Mouse (Mus musculus): ENCODE measurements at regions not wholly inside any gene's neighbourhood (a gene's known extent, or its start where the extent isn't known, plus 50 kb on each side); places are given as distances from the start of the nearest gene placed in this dataset.

DNA sequence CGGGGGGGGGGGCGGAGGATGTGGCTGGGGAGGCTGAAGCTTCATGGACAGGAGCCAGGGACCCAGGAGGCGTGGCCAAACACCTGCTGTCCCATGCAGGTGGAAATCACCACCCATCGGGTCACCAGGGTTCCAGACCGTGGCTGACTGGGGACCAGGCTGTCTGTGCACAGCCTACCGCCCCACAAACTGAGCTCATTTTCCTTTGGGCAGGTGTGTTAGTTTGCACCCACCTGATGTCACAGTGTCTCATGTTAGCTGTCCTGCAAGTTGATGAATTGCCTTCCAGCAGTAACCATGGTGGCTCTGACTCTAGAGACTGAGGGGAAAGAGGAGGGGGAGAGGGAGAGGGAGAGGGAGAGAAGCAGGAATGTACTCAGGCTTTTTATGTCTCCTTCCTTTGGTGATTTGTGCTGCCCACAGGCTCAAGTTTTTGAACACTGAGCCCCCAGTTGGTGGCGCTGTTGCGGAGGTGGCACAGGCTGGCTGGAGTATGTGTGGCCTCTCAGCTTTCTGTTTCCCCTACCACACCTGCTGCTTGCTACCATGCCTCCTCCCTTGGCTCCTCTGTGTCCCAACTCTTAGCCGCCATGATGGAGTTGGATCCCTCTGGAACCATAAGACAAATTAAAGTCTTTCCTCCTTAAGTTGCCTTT lies 107.8 kb upstream of the Man2a1 start:
- DNase-seq (ENCODE audit: low spot score): peak; percentile 30

DNA sequence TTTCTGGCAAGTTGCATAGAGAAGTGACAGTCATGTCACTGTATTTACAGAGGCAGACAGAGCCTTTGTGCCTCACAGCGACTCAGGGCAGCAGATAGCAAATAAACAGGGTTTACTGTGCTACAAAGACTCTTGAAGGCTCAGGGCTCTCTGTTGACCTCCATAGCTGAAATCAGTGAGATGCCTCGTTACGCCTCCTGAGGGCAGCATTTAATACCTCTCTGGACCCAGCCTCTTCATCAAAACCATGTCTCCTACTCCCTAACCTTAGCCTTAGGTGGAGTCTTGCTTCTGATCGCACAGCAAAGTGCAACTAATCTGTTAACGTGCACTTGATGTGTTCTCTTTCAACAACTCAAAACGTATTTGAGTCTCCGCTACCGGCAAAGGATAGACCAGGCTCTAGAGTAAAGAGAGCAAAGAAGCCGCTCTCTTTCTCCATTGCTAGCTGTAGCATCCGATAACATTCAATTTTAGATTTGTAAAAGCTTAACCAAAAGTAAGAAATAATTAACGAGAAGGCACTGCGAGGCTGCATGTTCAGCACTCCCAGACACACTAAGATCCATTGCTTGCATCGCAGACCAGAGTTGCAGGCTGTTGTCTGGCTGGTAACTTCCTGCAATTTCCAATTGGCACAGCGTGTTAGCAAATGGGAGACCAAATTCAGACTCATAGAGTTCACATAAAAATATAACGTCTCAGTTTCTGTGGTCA lies 101.1 kb upstream of the Man2a1 start:
- DNase-seq (ENCODE audit: low spot score): peak; percentile 53

DNA sequence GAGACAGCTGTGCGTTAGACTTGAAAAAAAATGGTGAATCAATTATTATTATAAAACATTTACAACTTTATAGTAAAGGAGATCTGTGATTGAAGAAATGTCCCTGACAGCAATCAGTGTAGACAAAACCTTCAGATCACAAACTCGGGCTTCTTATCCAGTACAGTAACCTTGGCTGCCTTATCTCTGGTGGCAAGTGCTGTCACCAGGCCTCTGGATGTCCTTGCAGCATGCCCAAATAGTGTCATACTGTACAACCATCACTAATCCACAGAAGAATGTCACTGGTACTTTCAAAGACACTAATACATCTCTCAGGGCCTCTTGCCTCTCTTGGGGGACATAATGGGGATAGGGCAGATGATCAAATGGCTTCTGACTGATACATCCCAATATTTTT lies 98.2 kb upstream of the Man2a1 start:
- DNase-seq (ENCODE audit: low spot score): no peak

DNA sequence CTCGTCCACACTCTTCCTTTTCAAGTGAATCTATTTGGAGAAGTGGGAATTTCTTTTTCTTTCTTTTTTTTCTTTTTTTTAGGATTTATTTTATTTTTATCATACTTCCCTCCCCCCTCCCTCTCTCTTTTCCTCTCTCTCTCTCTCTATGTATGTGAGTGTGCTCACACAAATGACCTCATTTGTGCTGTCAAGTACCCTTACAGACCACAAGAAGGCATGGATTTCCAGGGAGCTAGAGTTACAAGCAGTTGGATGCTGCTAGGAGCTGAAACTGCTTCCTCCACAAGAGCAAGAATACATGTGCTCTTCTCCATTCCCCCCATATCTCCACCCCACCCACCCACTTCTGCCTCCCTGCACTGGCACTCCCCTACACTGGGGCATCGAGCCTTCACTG lies 94.6 kb upstream of the Man2a1 start:
- no peak for DNase-seq (ENCODE audit: low spot score)

DNA sequence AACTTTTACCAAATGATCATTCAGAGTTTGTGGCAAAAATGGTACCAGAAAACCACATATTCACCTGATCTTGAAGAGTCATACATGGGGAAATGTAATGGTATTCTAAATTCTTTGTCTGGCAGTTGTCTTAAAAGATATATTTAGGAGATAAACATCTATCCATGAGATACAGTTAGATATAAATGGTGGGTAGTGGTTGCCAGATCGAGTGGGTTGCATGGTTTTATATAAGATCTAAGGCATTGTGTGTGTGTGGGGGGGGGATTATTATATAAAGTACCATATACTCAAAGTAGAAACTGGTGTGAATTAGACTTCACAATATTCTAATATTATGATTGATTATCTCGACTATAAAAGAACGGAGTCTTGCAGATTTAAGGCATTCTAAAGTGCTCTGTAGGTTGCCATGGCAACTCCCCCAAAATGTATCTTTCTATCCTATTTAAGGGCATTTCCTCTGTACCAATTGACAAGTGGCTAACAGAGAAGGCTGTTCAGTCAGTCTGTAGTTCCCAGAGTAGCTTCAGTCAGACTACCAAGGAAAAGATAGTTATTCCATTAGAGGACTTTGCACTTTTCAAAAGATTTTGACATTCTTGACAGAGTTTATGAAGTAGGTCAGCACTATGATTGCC lies 89.3 kb upstream of the Man2a1 start:
- DNase-seq (ENCODE audit: low spot score): no peak

DNA sequence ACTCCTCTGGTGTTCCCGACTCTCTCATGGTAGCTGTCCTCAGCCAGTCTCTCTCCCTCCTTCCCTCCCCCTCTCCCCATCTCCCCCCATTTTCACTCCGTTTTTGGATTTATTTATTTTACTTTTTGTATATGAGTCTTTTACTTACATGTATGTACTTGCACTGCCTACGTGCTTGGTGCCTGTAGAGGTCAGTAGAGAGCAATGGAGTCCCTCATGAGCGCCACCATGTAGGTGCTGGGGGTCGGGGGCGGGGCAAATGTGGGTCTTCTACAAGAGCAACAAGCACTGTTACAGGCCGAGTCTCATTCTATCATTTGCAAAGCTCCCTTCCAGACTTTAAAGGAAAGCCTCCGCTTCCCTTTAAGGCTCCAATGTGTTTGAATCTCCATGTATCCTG lies 78.3 kb upstream of the Man2a1 start:
- no peak for DNase-seq (ENCODE audit: low spot score)

DNA sequence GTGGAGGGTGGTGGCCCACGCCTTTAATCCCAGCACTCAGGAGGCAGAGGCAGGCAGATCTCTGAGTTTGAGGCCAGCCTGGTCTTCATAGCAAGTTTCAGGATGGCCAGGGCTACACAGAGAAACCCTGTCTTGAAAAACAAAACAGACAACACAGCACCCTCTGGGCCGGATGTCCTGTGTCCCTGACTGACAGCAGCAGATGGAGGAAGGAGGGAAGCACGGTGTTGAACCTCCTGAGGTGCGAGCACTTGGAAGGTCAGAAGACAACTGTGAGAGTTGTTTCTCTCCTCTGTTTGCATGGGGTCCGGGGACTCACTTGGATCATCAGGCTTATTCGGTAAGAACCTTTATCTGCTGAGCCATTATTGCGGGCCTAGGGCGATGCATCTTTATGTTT lies 76.6 kb upstream of the Man2a1 start:
- DNase-seq (ENCODE audit: low spot score): no peak

DNA sequence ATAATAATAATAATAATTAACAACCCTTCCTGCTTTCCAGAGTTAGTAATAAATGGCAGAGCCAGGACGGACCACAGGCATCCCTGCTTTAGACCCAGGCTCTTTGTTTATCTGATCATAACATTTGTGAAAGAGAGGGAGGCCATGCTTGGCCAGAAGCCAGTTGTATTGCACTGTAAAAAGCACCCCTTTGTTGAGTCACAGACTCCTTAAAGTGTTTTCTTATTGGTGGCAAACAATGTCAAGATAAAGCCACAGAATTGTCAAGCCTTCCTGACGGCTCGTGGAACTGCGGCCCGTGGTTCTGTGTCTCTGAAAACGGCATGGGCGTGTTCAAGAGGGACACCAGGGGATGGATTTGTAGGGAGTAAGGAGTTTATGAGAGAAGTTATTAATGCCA lies 72.7 kb upstream of the Man2a1 start:
- no peak for DNase-seq (ENCODE audit: low spot score)

DNA sequence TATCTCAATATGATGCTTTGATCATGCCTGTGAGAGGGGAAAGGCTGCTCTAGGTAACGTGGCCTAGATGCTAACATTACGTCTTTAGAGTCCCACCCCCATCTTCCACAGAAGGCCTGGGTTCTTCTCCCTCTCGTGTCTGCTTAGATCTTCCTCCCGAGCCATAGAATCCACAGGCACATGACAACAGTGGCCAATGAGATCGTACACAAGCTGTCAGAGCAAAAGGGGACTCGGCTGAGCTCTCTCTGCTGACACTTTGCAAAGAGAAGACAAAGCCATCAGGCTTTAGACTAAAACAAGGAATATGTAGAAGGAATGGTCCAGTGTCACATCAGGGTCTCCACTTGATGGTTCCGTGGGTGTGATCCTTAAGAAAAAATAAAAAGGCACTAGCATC lies 72.1 kb upstream of the Man2a1 start:
- no peak for DNase-seq (ENCODE audit: low spot score)

DNA sequence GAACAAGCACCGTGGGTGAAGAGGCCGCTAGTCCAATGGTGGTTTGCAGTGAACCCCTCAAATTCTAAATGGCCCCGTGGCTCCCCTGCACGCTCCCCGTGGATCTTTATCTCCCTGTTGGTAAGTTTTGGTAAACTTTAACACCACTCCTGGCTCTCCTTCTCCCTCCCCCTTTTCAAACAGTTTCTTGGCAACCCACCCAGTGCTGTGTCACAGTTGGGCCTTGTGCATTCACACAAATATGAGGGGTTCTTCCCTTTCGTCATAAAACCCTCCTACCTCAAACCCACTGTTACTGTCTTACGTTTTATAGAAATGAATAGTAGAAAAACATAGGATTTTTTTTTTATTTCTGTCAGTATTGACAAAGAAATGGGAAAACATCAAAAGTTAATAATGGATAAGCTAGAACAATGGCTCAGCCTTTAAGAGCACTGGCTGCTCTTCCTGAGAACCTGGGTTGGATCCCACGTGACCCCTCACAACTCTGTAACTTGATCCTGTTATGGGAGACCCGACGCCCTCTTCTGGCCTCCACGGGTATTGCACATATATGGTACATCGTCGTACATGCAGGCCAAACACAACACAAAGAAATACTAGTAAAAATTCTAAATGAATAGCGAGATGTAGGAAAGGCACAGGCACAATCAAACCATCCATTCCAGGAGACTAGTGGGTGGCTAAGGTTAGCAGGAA lies 71.1 kb upstream of the Man2a1 start:
- DNase-seq (ENCODE audit: low spot score): no peak

DNA sequence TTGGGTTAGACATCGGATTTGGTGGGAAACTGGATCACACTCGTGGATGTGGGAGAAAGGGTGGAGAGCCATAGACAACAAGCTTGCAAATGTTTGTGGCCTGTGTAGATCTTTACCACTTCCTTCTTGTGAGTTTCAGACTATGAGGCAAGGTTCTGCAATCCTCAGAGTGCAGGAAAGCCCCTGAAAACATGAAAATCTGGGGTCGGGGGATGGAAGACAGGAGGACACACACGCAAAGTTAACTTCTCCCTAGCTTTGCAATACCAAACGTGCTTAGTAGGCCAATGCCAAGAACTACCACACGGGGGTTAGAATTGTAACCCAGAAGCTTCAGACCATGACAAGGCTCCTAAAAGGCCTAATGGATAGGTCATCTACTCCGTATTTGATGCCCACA lies 69.4 kb upstream of the Man2a1 start:
- DNase-seq (ENCODE audit: low spot score): no peak

DNA sequence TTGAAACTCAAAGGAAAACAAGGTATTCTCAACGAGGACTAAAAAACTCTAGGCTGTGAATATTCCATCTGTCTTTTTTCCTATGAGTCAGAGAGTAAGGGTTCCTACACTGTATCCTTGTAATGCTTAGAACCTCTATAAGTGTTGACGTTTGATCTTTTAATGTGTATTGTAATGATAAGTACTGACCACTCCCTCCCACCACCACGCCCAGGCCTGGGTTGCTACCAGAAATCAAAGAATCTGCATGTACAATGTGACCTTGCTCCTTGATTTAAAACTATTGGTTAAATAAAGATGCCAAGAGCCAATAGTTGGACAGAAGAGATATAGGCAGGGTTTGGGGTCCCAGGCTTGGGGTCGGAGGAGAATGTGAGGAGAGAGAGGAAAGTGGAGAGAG lies 66.2 kb upstream of the Man2a1 start:
- DNase-seq (ENCODE audit: low spot score): no peak

DNA sequence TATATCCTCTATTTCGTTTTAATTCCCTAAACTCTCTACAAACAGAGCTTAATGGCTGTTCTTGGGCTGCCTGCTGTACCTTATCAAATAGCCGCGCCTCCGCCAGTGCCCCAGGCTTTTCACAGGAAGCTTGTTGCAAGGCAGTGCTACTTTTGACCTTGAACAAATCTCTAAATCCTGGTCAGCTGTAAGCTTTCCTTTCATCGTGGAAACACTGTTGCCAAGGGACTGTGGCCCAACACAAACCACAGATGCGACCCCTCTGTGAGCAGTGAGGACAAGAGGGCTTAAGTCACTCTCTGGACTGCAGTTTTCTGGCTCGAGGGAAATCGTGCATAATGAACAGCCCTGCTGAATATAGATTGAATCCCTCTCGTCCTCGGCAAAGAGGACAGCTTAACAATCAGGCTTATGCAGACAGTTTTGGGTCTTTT lies 62.0 kb upstream of the Man2a1 start:
- DNase-seq (ENCODE audit: low spot score): peak; percentile 21

DNA sequence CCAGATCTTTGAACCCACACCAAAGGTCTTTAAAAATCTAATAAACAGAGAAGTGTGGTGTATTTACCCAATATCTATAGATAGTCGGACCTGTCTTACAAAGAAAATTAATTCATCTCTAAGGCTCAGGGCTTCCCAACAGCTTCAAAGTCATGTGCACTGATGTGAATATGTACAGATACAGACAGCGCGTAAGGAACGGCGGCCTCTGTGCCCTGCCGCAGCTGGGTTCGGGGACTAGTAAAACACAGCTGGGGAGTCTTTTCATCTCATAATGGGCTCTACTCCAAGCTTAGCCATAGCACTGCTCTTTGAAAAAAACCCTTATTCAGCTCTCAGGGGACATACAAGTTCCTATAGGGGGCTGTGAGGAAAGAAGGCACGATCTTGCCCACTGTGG lies 60.1 kb upstream of the Man2a1 start:
- DNase-seq (ENCODE audit: low spot score): no peak

DNA sequence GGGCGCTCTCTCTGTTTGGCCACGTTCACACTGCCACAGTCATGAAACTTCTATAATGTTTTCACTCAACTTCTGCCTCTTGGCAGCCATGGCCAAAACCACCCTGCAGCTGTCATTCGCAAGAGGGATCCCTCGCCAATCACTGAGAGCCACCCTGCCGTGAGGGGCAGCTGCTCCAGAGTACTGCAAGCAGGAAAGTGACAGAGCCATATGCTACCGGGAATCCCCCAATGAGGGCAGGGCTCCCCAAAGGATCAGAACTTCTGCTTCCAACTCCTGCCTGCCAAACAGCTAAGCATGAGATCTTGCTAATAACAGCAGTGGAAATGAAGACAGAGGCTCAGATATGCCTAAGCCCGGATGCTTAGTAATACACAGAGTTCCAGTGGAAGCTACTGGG lies 52.0 kb upstream of the Man2a1 start:
- peak; percentile 39 for DNase-seq (ENCODE audit: low spot score)

DNA sequence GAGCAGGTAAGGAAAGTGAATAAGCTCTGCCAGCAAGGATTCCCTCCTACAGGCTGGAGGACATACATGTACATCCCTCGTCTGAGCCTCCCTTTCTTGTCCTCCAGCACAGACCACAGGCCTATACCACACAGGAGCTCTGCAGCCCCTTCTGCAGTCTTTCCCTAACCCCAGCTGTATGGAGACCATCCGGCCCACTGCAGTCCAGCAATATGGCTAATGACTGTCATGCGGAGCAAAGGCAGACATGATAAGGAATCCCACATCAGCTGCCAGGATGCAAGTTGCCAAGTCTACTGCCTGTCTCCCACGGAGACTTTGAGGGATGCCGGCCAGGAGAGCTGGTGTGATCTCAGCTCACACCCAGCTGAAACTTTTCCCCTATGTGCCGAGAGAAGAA lies 50.5 kb upstream of the Man2a1 start:
- no peak for DNase-seq (ENCODE audit: low spot score)

Data from retina, embryonic 14.5 days (tissue).